Mouse (Mus musculus) lung, postnatal 0 days (tissue): ENCODE measurements around the gene Olfr588-ps1. TPM values are rescaled to one million over a fixed set of nuclear protein-coding genes. Genes with fewer than 3 reads are reported as not detected.

ENCODE experiments used
- polyA plus RNA-seq: library from polyadenylated mRNA; unstranded; fragments of >200 nt; fragmentation: Nextera tagmentation; extraction: Ambion mirVana; gene quantifications from 2 replicates; pipeline ENCODE4 v1.2.1, GENCODE M21; 2015

Olfr588-ps1 gene
- polyA plus RNA-seq, 1 experiment from 2014 or later, result not detected

Other genes with a start within 250 kb of the Olfr588-ps1 start
- gene Olfr569, start 250.0 kb upstream of the Olfr588-ps1 start, polyA plus RNA-seq, result not detected in 2 replicates
- gene Olfr570, start 246.3 kb upstream of the Olfr588-ps1 start, polyA plus RNA-seq, result not detected in 2 replicates
- gene Olfr571, start 223.3 kb upstream of the Olfr588-ps1 start, polyA plus RNA-seq, result not detected in 2 replicates
- not detected in 2 replicates for gene Olfr572, start 216.5 kb upstream of the Olfr588-ps1 start, polyA plus RNA-seq
- not detected in 2 replicates for gene Olfr573-ps1, start 198.3 kb upstream of the Olfr588-ps1 start, polyA plus RNA-seq
- not detected in 2 replicates for gene Olfr574, start 192.4 kb upstream of the Olfr588-ps1 start, polyA plus RNA-seq
- gene Olfr575, start 182.1 kb upstream of the Olfr588-ps1 start, polyA plus RNA-seq, result not detected in 2 replicates
- gene Olfr576, start 178.2 kb upstream of the Olfr588-ps1 start, polyA plus RNA-seq, result not detected in 2 replicates
- not detected in 2 replicates for gene Olfr577, start 164.9 kb upstream of the Olfr588-ps1 start, polyA plus RNA-seq
- not detected in 2 replicates for gene Olfr578, start 151.6 kb upstream of the Olfr588-ps1 start, polyA plus RNA-seq
- not detected in 2 replicates for gene Olfr582, start 102.9 kb upstream of the Olfr588-ps1 start, polyA plus RNA-seq
- gene Olfr583, start 89.6 kb upstream of the Olfr588-ps1 start, polyA plus RNA-seq, result not detected in 2 replicates
- gene Olfr584, start 59.0 kb upstream of the Olfr588-ps1 start, polyA plus RNA-seq, result not detected in 2 replicates
- gene Olfr585, start 43.2 kb upstream of the Olfr588-ps1 start, polyA plus RNA-seq, result not detected in 2 replicates
- not detected in 2 replicates for gene Olfr586, start 15.2 kb upstream of the Olfr588-ps1 start, polyA plus RNA-seq
- gene Olfr589, start 15.5 kb downstream of the Olfr588-ps1 start, polyA plus RNA-seq, result not detected in 2 replicates
- gene Olfr591, start 37.5 kb downstream of the Olfr588-ps1 start, polyA plus RNA-seq, result not detected in 2 replicates
- gene Olfr592, start 43.9 kb downstream of the Olfr588-ps1 start, polyA plus RNA-seq, result not detected in 2 replicates
- gene Olfr593, start 71.0 kb downstream of the Olfr588-ps1 start, polyA plus RNA-seq, result not detected in 2 replicates
- gene Olfr594, start 76.1 kb downstream of the Olfr588-ps1 start, polyA plus RNA-seq, result not detected in 2 replicates
- gene Usp17ld, start 111.6 kb downstream of the Olfr588-ps1 start, polyA plus RNA-seq, result not detected in 2 replicates
- gene Olfr596, start 164.8 kb downstream of the Olfr588-ps1 start, polyA plus RNA-seq, result not detected in 2 replicates
- gene Olfr597, start 175.4 kb downstream of the Olfr588-ps1 start, polyA plus RNA-seq, result not detected in 2 replicates
- gene Olfr598, start 182.7 kb downstream of the Olfr588-ps1 start, polyA plus RNA-seq, result not detected in 2 replicates
- gene Olfr599, start 195.0 kb downstream of the Olfr588-ps1 start, polyA plus RNA-seq, result not detected in 2 replicates
- gene Olfr600, start 208.8 kb downstream of the Olfr588-ps1 start, polyA plus RNA-seq, result not detected in 2 replicates
- not detected in 2 replicates for gene Olfr601, start 221.8 kb downstream of the Olfr588-ps1 start, polyA plus RNA-seq
- not detected in 2 replicates for gene Olfr603, start 245.3 kb downstream of the Olfr588-ps1 start, polyA plus RNA-seq